Mouse (Mus musculus) NIH3T3 (cell line): Measurements from ENCODE around the gene Lrig1.

ENCODE experiments used
- DNase-seq: peaks from one replicate; pipeline ENCODE4 v3.0.0-alpha.2; 2012; ENCODE audit warnings: low read depth

The Lrig1 gene

DNA sequence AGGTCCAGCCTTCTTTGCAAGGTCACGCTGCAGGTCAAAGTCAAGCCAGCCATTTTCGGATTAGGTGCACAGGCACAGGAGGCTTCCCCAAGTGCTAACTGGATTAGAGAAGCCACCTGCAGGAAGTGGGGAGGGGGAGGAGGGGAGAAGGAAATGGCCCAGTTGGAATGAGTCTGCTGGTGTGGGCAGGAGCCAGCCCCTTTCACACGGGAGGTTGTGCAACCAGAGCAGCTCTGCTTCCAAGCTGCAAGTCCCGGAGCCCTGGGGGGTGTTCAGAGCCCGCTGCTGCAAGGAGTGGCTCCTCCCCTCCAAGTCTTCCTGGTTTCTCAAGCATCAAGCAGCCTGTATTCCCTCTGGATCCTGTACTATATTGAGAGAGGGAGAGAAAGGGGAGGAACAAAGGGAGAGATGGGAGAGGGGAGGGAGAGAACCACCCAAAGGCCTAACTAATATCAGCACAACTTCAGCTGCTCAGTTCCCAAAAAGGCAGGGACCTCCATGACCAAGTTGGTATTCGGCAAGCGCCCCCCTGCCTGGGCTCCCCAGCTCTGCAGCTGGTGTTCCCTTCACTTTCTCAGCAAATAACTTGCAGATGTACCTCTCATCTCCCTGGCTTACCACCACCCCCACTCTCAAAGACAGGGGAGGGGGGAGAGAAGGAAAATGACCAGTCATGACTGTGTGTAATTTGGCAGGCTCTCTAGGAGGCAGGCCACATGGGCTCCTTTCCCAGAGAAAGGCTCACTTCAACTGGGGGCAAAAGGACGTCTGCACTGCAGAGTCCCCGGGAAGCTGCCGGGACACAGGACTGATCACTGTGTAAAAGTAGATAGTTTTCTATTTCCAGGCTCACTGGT is 52.2 kb downstream of the Lrig1 start:
- peak; percentile 97 for DNase-seq

DNA sequence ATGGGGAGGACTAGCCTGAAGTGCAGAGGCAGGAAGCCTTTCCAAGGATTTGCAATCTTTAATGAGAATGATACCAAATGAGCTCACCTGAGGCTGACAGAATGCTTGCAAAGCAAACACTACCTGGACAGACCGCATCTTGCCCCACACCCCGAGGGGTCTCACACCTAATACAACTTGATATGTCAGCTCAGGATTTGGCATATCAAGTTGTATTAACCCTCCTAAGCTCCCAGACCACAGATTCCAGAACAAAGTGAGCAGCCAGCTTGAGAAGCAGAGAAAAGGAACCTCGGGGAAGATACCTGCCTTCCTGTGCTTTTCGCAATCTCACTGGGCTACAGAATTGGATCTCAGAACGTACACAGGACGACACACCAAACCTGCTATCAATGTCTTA is 53.1 kb downstream of the Lrig1 start:
- no peak for DNase-seq

DNA sequence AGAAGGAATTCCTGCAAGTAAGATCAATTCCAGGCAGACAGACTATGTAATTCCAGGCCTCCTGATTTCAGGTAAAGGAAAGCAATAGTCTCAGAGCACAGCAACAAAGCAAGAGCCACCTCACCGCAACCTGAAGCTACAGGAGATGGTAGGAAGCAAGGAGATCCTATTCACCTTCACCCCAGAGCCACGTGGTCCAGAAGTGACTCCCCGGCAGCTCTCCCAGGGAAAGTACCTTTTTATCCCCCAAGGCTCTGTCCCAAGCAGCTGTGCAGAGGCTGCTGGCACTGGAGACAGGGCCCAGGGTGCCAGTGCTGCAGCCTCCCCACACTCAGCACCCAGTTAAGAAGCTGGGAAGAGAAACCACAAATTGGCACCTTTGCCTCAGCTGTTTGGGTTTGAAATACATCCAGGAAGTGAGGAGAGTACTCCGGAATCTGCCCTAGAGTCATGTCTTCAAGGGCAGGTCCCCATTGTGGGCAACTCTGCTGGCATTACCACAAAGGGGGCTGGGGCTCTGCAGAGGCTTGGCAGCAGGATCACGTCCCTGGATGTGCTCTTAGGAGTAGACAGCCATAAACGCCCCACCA is 53.6 kb downstream of the Lrig1 start:
- DNase-seq: peak; percentile 68

DNA sequence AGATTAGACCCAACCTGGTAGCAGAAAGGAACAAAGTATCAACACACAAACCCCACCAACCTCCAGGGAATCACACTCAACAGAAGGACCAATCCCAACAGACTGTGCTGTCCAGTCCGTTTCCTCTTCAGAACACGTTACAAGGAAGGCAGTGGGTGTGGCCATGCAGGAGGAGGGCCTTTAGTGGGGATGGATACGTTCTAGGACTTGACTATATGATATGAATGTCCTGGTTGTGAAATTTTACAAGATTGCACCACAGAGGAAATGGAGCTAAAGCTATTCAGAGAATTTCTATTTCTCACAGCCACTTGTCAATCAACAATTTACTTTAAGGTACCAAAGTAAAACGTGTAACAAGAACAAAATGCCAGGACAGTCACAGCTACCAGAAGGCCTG is 54.2 kb downstream of the Lrig1 start:
- peak; percentile 80 for DNase-seq

DNA sequence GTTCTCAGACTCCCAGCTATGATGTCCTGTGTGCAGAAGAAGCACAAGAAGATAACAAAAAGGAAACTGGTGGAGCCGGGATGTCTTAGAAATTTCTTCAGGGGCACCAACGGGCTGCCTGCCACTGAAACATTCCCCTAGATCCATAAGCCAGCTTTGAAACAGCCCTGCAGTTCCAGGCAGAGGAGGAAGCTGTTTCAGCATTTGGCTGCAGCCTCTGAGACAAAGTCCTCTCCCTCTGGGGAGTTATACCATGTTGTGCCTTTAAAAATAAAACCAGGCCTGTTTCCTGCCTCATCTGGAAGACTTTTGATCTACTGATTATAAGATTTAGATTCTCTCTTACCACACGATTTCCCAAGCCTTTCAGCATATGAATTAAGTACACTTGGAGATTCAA is 55.3 kb downstream of the Lrig1 start:
- no peak for DNase-seq

DNA sequence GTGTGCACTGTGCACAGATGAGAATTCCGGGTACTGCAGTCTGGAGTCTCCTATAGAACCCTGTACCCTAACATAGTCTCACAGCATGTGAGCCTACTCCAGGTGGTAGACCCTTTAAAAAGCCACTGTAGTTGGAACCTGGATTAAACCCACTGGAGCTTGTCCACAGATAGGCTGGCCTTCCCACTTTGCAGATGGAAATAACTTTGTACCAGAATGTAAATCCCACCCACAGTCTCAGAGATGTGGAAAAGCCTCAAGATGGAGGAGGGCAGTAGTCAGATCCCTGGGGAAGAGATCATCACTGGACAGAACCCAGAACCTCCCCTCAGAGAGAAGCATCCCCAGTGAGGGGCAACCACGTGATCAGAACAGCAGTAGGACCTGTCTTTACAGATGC is 56.0 kb downstream of the Lrig1 start:
- DNase-seq: no peak

DNA sequence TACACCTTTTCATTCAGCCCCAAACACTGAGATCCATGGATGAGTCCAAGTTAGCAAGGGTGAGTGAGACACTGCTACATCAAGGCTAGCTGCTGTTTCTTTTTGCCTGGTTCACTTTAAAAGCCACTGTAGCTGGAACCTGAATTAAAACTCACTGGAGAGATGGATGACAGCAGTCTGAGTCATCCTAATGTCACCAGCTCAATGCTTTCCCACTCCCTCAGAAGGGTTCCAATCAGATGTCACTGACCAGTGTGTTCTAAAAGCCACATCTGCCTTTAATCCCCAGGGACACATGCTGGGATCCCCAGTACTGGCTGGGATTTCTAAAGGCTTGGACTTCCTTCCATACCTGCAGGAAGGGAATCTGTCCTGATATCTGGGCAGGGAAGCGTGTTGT is 57.9 kb downstream of the Lrig1 start:
- DNase-seq: no peak

DNA sequence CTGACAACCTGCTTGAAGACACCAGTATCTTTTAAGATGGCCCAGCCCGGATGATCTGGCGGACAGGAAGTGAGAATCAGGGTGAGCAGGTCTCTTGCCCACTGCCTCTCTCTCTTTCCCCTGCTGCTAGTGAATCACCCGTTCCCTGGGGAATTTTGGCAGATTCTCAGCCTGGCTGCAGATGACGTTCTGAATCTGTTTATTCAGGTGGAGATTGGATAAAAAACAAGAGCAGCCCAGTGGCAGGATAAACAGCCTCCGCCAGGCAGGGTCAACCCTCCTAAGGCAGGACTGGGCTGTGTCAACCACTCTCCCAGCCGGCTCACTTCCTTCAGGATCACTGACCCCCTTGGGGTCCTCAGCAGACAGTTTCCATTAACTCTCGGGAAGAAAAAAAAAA is 59.7 kb downstream of the Lrig1 start:
- peak; percentile 89 for DNase-seq

DNA sequence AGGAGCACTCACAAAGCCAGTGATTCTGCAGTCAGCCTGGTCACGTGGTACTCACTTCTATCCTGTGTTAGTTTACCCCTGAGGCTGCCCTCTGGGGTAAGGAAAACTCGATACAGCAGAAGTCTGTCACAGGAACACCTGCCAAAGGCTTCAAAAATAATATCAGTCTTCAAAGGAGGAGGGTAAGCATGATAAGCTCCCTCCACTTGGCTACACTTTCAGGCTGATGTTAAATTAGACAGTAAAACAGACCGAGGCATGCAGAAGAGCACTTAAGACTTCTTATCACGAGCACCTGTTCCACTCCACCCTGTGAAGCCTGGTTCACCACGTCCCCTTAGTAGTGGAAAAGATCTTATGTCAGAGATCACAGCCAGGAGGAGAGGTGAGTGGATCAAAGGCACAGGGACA is 62.9 kb downstream of the Lrig1 start:
- no peak for DNase-seq

DNA sequence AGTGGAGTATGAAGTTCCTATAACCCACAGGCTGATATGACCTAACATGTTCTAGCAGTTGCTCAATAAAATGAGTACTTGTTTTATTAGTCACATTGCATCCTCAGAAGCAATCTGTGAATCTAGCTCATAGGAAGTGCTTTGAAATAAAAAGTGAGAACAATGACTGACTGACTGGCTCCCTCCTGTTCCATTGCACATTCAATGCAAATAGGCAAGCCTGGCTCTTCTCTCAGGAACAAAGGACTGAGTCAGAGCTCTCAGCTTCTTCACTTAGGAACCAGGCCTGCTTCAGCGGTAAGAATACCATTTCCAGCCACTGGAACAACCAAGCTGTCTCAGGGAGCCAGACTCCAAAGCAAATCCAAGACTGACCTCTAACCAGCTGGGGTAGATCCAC is 64.6 kb downstream of the Lrig1 start:
- peak; percentile 49 for DNase-seq

DNA sequence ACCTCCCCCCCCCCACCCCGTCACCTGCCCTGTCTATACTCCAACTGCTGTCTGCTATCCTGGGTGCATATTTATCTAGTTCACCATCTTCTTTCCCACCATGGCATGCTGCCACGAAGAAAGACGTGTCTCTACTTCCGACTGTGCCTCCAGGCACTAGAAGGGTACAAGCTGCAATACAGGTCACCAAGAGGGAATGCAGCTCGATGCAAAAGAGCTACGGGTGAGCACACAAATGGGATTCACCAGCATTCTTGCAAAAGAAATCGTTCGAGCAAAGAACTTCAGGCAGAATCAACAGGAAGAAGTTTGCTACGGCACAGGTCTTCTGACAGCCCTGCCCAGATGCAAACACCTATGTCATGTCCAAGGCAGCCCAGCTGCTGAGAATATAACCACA is 65.2 kb downstream of the Lrig1 start:
- DNase-seq: no peak

DNA sequence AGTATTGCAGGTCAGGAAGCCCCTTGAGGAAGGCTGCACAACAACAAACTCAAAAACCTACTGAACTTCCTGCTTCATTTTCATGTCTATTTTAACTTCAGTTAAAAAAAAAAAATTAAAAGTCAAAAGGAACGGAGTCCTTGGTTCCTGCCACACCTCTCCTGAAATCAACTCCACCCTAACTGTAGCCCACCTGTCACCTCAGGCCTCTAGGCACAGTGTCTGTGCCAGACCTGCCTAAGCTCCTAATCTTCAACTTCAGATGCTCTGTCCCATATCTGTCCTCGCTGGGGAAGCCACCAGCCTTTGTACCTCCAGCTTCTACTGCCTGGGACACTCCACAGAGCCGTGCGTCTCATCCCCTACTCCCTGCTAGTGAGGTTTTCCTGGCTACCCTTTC is 65.7 kb downstream of the Lrig1 start:
- no peak for DNase-seq

DNA sequence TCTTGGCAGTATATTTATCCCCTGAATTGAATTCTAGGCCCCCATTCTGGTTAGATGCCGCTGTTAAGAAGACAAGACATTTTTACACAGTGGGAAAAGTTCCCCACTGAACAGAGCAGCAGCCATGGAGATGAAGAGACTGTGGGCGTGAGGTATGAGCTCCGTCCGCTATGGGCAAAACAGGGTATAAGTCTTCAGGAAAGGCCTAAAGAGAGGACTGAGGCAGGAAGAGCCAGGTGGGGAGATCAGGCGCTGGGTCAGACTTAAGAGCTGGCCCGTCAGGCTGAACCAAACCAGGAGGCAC is 68.2 kb downstream of the Lrig1 start:
- DNase-seq: no peak

DNA sequence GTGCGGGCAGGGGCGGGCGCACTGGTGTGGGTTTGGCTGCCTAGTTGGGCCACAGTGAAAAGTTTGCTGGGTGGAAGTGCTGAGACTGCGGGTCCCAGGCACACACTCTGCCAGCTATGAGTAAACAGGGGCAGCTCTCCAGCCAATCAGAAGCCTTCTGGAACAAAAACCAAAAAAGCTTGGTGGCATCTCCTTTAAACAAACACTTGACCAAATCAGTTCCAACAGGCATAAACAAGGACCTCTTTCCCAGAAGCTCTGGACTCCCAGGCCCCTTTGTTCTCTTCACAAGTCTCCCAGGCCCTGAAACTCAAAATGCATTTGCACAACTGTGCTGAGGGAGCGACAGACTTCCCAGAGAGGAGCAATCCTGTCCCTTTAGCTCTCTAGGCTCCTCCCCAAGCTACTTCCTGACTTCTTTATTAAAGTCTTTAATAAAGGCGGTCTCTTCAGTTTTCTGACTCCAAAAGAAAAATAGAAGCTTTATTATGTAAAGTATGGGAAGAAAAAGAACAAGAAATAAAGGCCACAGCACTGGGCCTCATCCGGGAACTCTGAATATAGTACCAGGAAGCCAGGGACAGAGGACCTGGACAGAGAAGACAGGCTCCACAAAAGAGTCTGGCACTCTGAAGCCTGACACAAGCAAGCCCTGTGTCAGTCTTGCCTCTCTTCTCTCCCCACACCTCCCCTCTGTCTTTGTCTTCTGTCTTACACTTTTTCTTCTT is 68.7 kb downstream of the Lrig1 start:
- DNase-seq: peak; percentile 48

DNA sequence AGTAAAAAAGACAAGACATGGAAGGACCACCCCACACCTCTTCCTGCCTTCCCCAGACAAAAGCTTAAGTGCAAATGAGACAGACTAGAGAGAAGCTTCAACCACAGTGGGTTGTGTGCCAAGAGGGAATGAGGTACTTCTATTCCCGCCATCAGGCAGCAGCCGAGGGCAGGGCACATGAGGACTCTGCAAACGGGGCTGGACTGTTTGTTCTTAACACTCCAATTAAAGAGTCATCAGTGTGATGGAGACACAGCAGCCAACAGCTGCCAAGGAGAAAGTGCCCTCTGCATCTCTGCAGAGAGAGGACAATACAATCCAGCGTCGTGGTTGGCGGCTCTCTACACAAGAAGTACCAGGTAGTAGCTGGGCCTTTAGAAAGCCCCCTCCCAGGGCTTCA is 71.2 kb downstream of the Lrig1 start:
- DNase-seq: no peak

DNA sequence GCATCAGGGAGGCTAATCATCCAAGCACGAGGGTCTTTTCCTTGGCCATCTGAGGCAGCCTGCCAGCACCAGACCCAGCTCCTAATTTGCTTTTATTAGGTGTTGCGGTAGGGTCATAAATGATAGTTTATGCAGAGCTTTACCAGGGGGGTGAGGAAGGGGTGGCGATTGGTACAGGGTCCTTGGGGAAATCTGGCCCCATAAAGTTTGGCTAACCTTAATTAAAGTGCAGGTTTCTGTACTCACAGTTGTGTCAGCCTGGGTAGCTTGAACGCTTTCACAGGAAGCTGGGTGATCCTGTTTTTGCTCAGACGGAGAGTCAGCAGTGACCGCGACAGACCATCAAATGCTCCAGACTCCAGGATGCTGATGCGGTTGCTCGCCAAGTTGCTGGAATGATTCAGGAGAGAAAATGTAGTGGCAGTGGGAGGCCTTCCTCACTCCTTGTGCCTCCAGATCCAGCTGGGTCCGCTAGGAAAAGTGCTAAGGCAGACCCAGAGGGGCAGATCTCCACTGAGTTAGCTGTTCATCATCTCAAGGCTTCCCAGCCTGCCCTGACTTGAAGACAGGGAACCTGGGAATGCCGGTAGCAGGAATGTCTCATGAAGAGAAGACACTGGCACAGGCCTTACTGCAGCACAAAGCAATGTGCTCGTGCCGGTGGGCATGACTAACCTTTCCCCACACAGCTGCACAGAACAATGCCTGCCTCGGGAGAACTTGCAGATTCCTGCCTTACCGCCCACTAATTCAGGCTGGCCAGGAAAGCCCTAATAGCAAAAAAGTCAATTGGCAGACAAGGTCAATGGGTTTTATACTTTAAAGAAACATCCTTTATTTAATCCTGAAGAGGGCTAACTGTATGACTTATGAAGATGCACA is 72.0 kb downstream of the Lrig1 start:
- peak; percentile 64 for DNase-seq

DNA sequence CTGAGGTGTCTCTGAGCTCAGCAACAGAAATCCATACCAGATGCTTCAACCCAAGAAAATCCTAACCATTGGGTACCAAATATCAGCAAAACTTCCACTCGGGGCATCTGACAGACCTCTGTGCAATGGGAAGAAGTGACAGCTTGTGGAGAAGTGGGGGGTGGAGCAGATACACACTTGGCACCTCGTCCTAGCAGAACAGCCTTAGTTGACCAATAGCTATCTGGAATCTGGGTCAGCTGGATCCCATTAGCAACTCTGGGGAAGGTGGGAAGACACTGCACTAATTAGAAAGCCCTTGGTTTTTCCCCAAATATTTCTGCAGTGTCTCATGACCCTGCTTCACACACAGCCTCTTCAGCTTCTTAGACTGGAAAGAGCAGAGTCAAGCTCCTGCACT is 73.2 kb downstream of the Lrig1 start:
- DNase-seq: peak; percentile 76

DNA sequence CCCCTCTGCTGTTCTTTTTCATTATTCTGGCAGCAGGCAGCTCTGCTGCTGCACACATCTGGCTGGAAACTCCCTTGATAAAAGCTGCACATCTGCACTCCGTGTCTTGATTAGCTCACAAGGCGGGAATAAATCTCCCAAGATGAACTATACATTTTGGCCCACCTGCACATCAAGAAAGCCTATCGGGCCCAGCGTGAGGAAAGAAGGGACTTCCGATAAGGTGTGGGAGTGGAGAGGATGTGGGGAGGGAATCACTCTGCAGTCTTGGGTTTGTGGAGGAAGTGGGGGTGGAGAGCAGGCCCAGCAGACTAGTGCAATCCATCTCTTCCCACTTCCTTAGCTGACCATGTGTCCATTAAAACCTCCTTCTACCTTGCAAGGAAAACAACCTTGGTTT is 74.1 kb downstream of the Lrig1 start:
- no peak for DNase-seq

DNA sequence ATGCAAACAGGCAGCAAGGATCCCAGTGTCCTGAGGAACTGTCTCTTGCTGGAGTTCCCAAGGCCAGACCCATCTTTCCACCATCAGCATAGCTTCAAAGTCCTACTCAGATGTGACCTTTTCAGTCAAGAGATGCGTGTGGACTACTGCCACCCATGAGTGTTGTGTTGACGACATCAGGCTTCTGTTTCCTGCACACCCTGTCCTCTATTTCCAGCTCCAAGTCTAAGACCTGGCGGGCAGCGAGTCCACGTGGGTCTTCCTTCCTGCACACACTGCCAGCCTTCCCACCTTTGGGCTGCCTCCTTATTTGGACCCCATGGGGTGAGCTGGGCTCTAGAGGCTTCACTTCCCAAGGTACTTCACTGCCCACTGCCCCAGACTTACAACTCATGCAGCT is 75.4 kb downstream of the Lrig1 start:
- no peak for DNase-seq

DNA sequence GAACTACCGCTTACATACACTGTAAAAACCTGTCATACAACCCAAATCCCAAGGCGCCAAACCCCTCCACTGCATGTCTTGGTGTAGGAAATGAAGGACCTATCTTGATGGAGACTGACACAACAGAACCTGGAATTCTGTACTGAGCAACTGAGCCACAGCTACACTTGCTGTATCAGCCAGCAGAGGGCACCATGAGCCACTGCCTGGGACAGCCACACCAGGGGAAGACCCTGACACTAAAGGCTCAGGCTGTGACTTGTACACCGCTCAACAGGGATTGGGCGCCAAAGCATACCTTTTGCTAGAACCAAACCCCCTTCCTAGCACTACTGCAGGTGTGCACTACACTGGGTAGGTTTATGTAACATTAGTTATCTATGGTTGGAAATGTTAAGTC is 77.0 kb downstream of the Lrig1 start:
- peak; percentile 79 for DNase-seq

DNA sequence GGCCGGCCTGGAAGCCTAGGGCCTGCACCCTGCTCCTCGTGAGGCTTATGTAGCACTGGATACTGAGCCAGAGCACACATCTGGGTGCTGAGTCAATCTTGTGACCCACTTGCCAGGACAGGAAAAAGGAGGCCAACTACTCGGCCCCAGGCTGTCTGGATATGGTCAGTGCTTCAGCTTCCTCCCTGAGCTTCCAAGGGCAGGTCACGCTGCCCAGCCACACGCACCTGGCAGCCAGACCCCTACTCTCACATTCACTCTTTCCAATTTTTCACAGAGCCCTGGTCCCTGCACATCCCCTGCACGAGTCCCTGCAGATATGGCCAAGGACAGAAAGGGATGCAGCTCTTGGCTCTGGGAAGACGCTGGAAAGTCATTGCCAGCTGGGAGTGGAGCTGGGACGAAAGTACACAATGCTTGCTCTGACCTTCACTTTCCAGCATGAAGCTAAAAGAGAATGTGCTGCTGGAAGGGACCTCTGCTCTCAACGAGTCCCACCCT is 79.1 kb downstream of the Lrig1 start:
- peak; percentile 43 for DNase-seq

DNA sequence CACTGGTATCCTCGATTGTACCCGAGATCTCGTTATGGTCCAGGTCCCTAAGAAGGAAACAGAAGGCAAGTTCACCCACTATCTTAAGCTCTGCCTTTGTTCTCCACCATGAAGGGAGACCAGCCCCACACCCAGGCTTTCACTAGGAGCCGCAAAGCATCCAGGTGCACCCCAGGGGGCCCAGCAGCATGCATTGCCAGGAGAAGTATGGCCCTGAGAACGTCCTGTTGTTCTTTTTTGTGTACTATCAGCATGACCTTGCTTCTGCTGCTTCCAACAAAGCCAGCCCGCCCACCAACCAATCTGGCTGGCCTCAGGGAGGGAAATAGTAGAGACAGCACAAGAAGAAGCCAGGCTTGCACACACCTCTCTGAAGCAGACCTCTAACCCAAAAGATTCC is 79.7 kb downstream of the Lrig1 start:
- DNase-seq: no peak
